Mouse (Mus musculus) liver, embryonic 14.5 days (tissue): Measurements from ENCODE around the gene Hnrnpu. TPM values are rescaled to one million over a fixed set of nuclear protein-coding genes. Genes with fewer than 3 reads are reported as not detected.

ENCODE experiments used
- ATAC-seq: fragments of 200-750 bp; cut with Nextera tagmentation; 2 replicates; pipeline ENCODE4 v1.8.0; 2017; ENCODE audit warnings: moderate number of reproducible peaks, mild to moderate bottlenecking, moderate library complexity; ENCODE audit not compliant: insufficient read depth
- DNase-seq, 3 experiments: peaks; one replicate each; pipeline ENCODE4 v3.0.0-alpha.2; 2012 to 2013; ENCODE audit warnings: low read depth in 3 of 3, low spot score in 3 of 3
- H3K27ac ChIP-seq: fragments of 300-500 bp; sonication (generic); 2 replicates; pipeline ENCODE4 v1.5.1; 2014; ENCODE audit warnings: moderate library complexity, mild to moderate bottlenecking, control low read depth, inconsistent platforms
- H3K27me3 ChIP-seq: fragments of 300-500 bp; sonication (generic); 2 replicates; pipeline ENCODE4 v1.6.1; 2014; ENCODE audit warnings: mild to moderate bottlenecking, low read length, moderate library complexity; ENCODE audit not compliant: control insufficient read depth, insufficient read depth
- H3K36me3 ChIP-seq: fragments of 300-500 bp; sonication (generic); replicated peaks from 2 replicates; pipeline ENCODE4 v1.6.1; 2014; ENCODE audit warnings: low read depth; ENCODE audit not compliant: control insufficient read depth, insufficient read depth
- H3K4me1 ChIP-seq, 2 experiments: fragments of 200-500 bp in 1 of 2; fragments of 300-500 bp in 1 of 2; sonication (generic) in 1 of 2; replicated peaks; 2 replicates each; pipeline ENCODE4 v1.6.1; 2012 to 2014; ENCODE audit warnings: antibody characterized with exemption in 1 of 2, inconsistent platforms in 1 of 2, low read length in 1 of 2; ENCODE audit not compliant: control insufficient read depth in 2 of 2, insufficient read depth in 2 of 2
- H3K4me2 ChIP-seq: fragments of 300-500 bp; sonication (generic); 2 replicates; pipeline ENCODE4 v1.6.1; 2014; ENCODE audit warnings: low read depth, mild to moderate bottlenecking, control low read depth, moderate library complexity
- H3K4me3 ChIP-seq, 2 experiments: fragments of 200-500 bp in 1 of 2; fragments of 300-500 bp in 1 of 2; sonication (generic) in 1 of 2; 2 replicates each; pipeline ENCODE4 v1.5.1; 2012 to 2014; ENCODE audit warnings: low read depth in 2 of 2, low read length in 2 of 2, mild to moderate bottlenecking in 2 of 2, control low read depth in 1 of 2, inconsistent platforms in 1 of 2, moderate library complexity in 1 of 2; ENCODE audit not compliant: insufficient read depth in 1 of 2
- H3K9ac ChIP-seq: fragments of 300-500 bp; sonication (generic); replicated peaks from 2 replicates; pipeline ENCODE4 v1.6.1; 2014; ENCODE audit warnings: mild to moderate bottlenecking, control low read depth, moderate library complexity
- H3K9me3 ChIP-seq: fragments of 300-500 bp; sonication (generic); 2 replicates; pipeline ENCODE4 v1.6.1; 2016; ENCODE audit warnings: low read length, mixed read lengths; ENCODE audit not compliant: control insufficient read depth
- CTCF ChIP-seq: IDR thresholded peaks from 2 replicates; pipeline ENCODE4 v1.5.1; 2016; ENCODE audit warnings: antibody characterized with exemption, low read depth, control low read depth
- EP300 ChIP-seq: IDR thresholded peaks from 2 replicates; pipeline ENCODE4 v1.6.1; 2016; ENCODE audit warnings: antibody characterized with exemption, low read depth
- WGBS: fragments of 180-500 bp; shearing (Covaris S2); extraction: QIAGEN DNeasy Blood & Tissue Kit; methylation state at CpG from one replicate; pipeline ENCODE4 v1.1.7; 2014; ENCODE audit not compliant: insufficient replicate concordance; 5-methylcytosine and 5-hydroxymethylcytosine counted together
- polyA plus RNA-seq, 2 experiments: library from polyadenylated mRNA; depleted of rRNA in 1 of 2; stranded (reverse) in 1 of 2; unstranded in 1 of 2; fragments of >200 nt; fragmentation: Nextera tagmentation in 1 of 2; extraction: Ambion mirVana in 1 of 2; gene quantifications; 2 replicates each; pipeline versions ENCODE4 v1.2.1 to v1.2.3; 2012 to 2014

The Hnrnpu gene
- polyA plus RNA-seq (2012; rRNA removed) = 86.5 and 191 TPM in 2 replicates
- polyA plus RNA-seq (2014; fragmentation: Nextera tagmentation; extraction: Ambion mirVana) = 165 and 201 TPM in 2 replicates

GRCm38 (mm10) chr1:178337551-178338317 lies at the start of gene Hnrnpu:
Gene Hnrnpu (minus strand): TSS chr1:178337797.
- under 1% methylated on average over 73 of the region's 73 CpGs for WGBS

DNA sequence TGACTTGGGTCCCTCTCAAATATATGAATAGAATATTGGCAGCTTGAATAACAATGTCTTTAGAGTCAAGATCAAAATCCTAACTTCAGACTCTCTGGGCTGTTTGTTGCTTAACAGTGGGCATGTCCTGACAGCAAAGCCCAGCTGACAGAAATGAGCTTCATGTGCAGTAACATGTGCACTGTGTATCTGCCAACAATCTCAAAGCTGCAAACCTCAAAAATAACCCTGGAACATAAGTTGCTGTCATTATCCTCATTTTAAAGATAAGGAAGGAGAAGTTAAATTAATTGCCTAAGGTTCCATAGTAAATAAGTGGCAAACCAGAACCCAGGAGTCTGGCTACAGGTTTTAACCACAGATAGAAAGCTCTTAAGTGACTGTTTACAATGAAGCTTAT lies 44.6 kb upstream of the Hnrnpu start:
- no peak for ATAC-seq
- TF ChIP-seq EP300 (no peak), CTCF (no peak)

More at GRCm38 (mm10) chr1:178337551-178338317, at the start of gene Hnrnpu:
- peak; percentile 88 to 90 (median 89) for DNase-seq
- Histone ChIP-seq H3K27ac (peak within 1 kb of the TSS; percentile 97), H3K9me3 (no peaks in the 10 kb centered on the region), H3K4me2 (peak within 1 kb of the TSS; percentile 98), H3K27me3 (no peaks in the 10 kb centered on the region), H3K9ac (peak within 1 kb of the TSS; percentile 99), H3K4me3 (peak within 1 kb of the TSS; percentile 86 to 94), H3K36me3 (peaks cover 31% of the 10 kb centered on the region), H3K4me1 (peaks cover 8 to 17% of the 10 kb centered on the region in 2 experiments)
- peak; percentile 34; the same call in 1 of the 2 replicates for TF ChIP-seq EP300
- peak; percentile 25 for TF ChIP-seq CTCF
- ATAC-seq = peak; percentile 83

DNA sequence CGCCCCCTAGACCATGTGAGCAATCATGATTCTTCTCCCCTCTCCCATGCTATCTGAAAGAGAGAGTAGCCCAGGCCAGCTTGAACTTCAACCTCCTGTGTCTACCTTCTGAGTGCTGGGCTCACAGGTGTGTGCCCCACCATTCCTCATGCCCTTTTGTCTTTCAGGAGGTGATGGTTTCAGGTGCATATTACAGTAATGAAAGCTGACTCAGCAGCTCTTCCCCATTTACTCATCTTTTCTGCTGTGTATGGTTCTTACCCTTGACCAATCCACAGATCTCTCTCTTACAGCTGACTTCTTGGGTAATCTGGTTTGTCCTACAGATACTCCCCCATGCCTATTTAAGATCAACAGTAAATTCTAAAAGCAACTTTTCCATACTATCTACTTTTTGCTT lies 41.6 kb upstream of the Hnrnpu start:
- Histone ChIP-seq H3K4me3 (no peak overlapping the region), H3K27me3 (no peaks in the 10 kb centered on the region), H3K4me1 (peaks cover 4 to 12% of the 10 kb centered on the region in 2 experiments; a peak in 3 of 4 replicates), H3K36me3 (no peaks in the 10 kb centered on the region), H3K4me2 (no peak overlapping the region), H3K9me3 (no peaks in the 10 kb centered on the region), H3K27ac (no peak overlapping the region), H3K9ac (no peak overlapping the region)
- WGBS = 81% methylated on average over 1 of the region's 1 CpGs
- ATAC-seq (no peak), DNase-seq (no peak)
- TF ChIP-seq CTCF (0 out of 2 replicates have a peak, but pooled peaks have one; percentile 15), EP300 (no peak)

More for the DNA sequence above, 44.6 kb upstream of the Hnrnpu start:
- Histone ChIP-seq H3K27me3 (no peaks in the 10 kb centered on the region), H3K4me1 (peaks cover 4 to 9% of the 10 kb centered on the region in 2 experiments; a peak in 3 of 4 replicates), H3K36me3 (no peaks in the 10 kb centered on the region), H3K4me3 (no peak overlapping the region), H3K27ac (no peak overlapping the region), H3K4me2 (no peak overlapping the region), H3K9ac (no peak overlapping the region), H3K9me3 (no peaks in the 10 kb centered on the region)
- no peak for DNase-seq

DNA sequence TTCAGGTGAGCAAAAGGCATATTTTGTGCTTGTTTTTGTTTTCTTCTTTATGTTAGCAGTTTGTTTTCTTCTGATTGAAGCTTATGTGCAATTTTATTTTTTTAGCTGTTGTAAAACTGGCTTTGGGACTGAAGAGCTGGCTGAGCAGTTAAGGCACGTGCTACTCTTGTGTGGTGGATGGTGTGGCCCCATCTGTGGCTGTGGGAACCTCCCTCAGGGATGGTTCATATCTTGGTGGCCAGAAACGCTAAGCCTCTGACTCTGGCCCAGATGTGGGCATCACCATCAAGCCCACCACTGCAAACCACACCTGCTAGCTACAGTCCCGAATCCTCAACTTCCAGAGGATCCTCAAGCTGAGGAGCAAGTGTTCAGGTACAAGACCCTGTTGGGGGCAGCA lies 40.5 kb upstream of the Hnrnpu start:
- Histone ChIP-seq H3K27me3 (no peaks in the 10 kb centered on the region), H3K27ac (no peak overlapping the region), H3K4me2 (no peak overlapping the region), H3K9ac (no peak overlapping the region; the same call in 1 of the 2 replicates), H3K4me1 (peaks cover 4 to 12% of the 10 kb centered on the region in 2 experiments; a peak in 3 of 4 replicates), H3K9me3 (no peaks in the 10 kb centered on the region), H3K4me3 (no peak overlapping the region), H3K36me3 (no peaks in the 10 kb centered on the region)
- TF ChIP-seq EP300 = no peak
- no peak for TF ChIP-seq CTCF
- ATAC-seq = peak; percentile 73
- DNase-seq = no peak
- WGBS = 22% methylated on average over 3 of the region's 3 CpGs

- no peaks in the 10 kb centered on the region for H3K27me3 ChIP-seq
- no peak overlapping the region for H3K9ac ChIP-seq
- peaks cover 4 to 13% of the 10 kb centered on the region in 2 experiments; a peak in 3 of 4 replicates for H3K4me1 ChIP-seq
- no peak overlapping the region for H3K4me3 ChIP-seq
- no peak overlapping the region for H3K4me2 ChIP-seq
- TF ChIP-seq CTCF = no peak
- TF ChIP-seq EP300 = no peak
- no peaks in the 10 kb centered on the region for H3K9me3 ChIP-seq
- no peak overlapping the region for H3K27ac ChIP-seq
- ATAC-seq (no peak), DNase-seq (no peak)
- 58% methylated on average over 2 of the region's 2 CpGs for WGBS
- H3K36me3 ChIP-seq = no peaks in the 10 kb centered on the region
Measured at GRCm38 (mm10) chr1:178376907-178377306, 39.3 kb upstream of the Hnrnpu start.
